In the genomic region with DNA sequence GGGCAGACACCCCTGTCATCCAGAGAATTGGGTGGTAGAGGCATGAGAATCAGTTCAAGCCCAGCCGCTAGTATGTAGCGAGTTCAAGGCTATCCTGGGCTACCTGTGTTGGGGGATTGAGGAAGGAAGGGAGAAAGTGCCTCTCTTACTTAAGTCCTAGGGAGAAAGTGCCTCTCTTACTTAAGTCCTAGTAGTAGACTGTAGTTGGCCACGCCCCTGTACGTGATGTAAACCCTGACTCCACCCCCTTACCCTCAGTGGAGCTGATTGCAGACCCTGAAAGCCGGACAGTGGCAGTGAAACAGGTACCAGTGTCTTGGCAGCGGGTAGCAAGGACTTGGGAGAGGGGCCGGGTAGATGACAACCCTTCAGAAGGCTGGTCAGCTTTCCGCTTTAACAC, we compare ENCODE assay signal across 8 mouse cellular contexts. TPM values are rescaled to one million over a fixed set of nuclear protein-coding genes. Genes with fewer than 3 reads are reported as not detected.
DNase-seq lines count a peak whose midpoint lies in the region; ATAC-seq and TF ChIP-seq lines count a peak whose summit lies in the region.

No protein-coding gene starts in this region.

- H3K4me1 ChIP-seq in bone marrow, adult 2 months (ENCODE audit: control insufficient read depth, insufficient read depth, low read length): peaks cover 4% of the 10 kb centered on the region; the same call in 1 of the 2 replicates
- peaks cover 66% of the 10 kb centered on the region for H3K4me1 ChIP-seq in limb, embryonic 15.5 days

- H3K27ac ChIP-seq in bone marrow, adult 2 months (ENCODE audit: control insufficient read depth, insufficient read depth, low read depth, low read length, poor library complexity): peak overlapping the region; percentile 88; the same call in 1 of the 2 replicates
- H3K27ac ChIP-seq in limb, embryonic 15.5 days: peak overlapping the region; percentile 95

- TF ChIP-seq POLR2A in bone marrow, adult 2 months (IDR thresholded peaks at IDR 0.05; ENCODE audit: borderline replicate concordance, control insufficient read depth, low read depth, low read length): no peak
- peak; percentile 28 for TF ChIP-seq POLR2A in myocyte (IDR thresholded peaks at IDR 0.05; ENCODE audit: insufficient read length, low read depth)

- H3K36me3 ChIP-seq in limb, embryonic 15.5 days: peaks cover 20% of the 10 kb centered on the region
- H3K36me3 ChIP-seq in myocyte (ENCODE audit: control insufficient read depth, insufficient read depth): peaks cover 5% of the 10 kb centered on the region

- peak overlapping the region; percentile 64 for H3K4me3 ChIP-seq in bone marrow, adult 2 months (replicated peaks; ENCODE audit: control insufficient read depth, low read depth, low read length)
- H3K4me3 ChIP-seq in limb, embryonic 15.5 days: peak overlapping the region; percentile 68
- H3K4me3 ChIP-seq in myocyte: peak overlapping the region; percentile 64

- peak overlapping the region; percentile 91 for H3K4me2 ChIP-seq in limb, embryonic 15.5 days
- H3K4me2 ChIP-seq in myocyte (ENCODE audit: low read depth): peak overlapping the region; percentile 84

- H3K79me2 ChIP-seq in myocyte (ENCODE audit: control insufficient read depth, insufficient read depth): peaks cover 5% of the 10 kb centered on the region

- H3K9ac ChIP-seq in limb, embryonic 15.5 days: peak overlapping the region; percentile 76; the same call in 1 of the 2 replicates

- H3K9me3 ChIP-seq in limb, embryonic 15.5 days: no peaks in the 10 kb centered on the region

- WGBS in bone marrow, adult 2 months: 19% methylated on average over 8 of the region's 8 CpGs
- WGBS in limb, embryonic 15.5 days: 28% methylated on average over 8 of the region's 8 CpGs

- DNase-seq in cerebellum, adult 9-11 months: peak; percentile 74
- no peak for DNase-seq in cerebellum, postnatal 25 days
- DNase-seq in right cerebral cortex, adult 2 months (ENCODE audit: low spot score in 2 of 2): no peak

- H3K27me3 ChIP-seq in limb, embryonic 15.5 days: no peaks in the 10 kb centered on the region
- no peaks in the 10 kb centered on the region for H3K27me3 ChIP-seq in myocyte (ENCODE audit: control insufficient read depth, insufficient read depth, insufficient read length)

- TF ChIP-seq CTCF in bone marrow, adult 2 months (IDR thresholded peaks at IDR 0.05; ENCODE audit: control insufficient read depth, insufficient read depth, low read length): no peak

- H3ac ChIP-seq in myocyte (ENCODE audit: control insufficient read depth, insufficient read length): peak overlapping the region; percentile 53

- peak; percentile 52 for ATAC-seq in granulocyte monocyte progenitor cell, adult 5-6 weeks (replicated peaks; ENCODE audit: poor library complexity, severe bottlenecking)
- ATAC-seq in limb, embryonic 15.5 days (ENCODE audit: insufficient number of reproducible peaks, low FRiP score, low TSS enrichment, low read depth): no peak
- no peak; the same call in 1 of the 2 replicates for ATAC-seq in monocyte, adult 5-6 weeks (replicated peaks; ENCODE audit: insufficient number of reproducible peaks, low FRiP score, low TSS enrichment, poor library complexity, severe bottlenecking)

TF ChIP-seq in myocyte, 11 proteins besides CTCF, POLR2A, EP300 and RAD21:
- TF ChIP-seq MYOD1 (IDR thresholded peaks at IDR 0.05; ENCODE audit: control insufficient read depth in 1 of 3, insufficient read length in 2 of 3, low read depth in 2 of 3): no peak
- no peak for TF ChIP-seq POLR2AphosphoS2 (IDR thresholded peaks at IDR 0.05; ENCODE audit: insufficient read length, low read depth)
- TF ChIP-seq E2F4 (IDR thresholded peaks at IDR 0.05; ENCODE audit: insufficient read depth): no peak
- TF ChIP-seq USF1 (IDR thresholded peaks at IDR 0.05; ENCODE audit: low read depth): no peak
- TF ChIP-seq TCF12 (IDR thresholded peaks at IDR 0.05; ENCODE audit: insufficient read depth, poor library complexity, severe bottlenecking): no peak
- TF ChIP-seq CEBPB (IDR thresholded peaks at IDR 0.05; ENCODE audit: insufficient read depth, poor library complexity, severe bottlenecking): no peak
- TF ChIP-seq SRF (IDR thresholded peaks at IDR 0.05; ENCODE audit: control insufficient read depth, insufficient read length, low read depth): no peak

RNA-seq across cellular contexts. Expression of a gene that starts 1.0 kb away (rescaled TPM):
- 97.5 and 261 TPM in 2 replicates for polyA plus RNA-seq in bone marrow, adult 2 months (2011; ENCODE audit: insufficient read depth, insufficient read length, low replicate concordance, missing spikeins)
- total RNA-seq in granulocyte monocyte progenitor cell, adult 5-6 weeks (2014; fragmentation: Nextera tagmentation): 61.3 and 65.7 TPM in 2 replicates
- total RNA-seq in granulocyte monocyte progenitor cell, adult 5-6 weeks (2017): 51.0 and 79.6 TPM in 2 replicates
- 29.7 and 29.8 TPM in 2 replicates for polyA plus RNA-seq in limb, embryonic 15.5 days (2015; fragmentation: Nextera tagmentation; extraction: Ambion mirVana)
- polyA plus RNA-seq in myocyte (2012; fragmentation: generic; extraction: Trizol): 47.9 TPM
- 68.9 to 89.5 TPM (median 71.5 TPM) in 3 replicates for total RNA-seq in monocyte, adult 5-6 weeks (2017)

RNA-seq across cellular contexts. Expression of a gene that starts 9.0 kb away (rescaled TPM):
- polyA plus RNA-seq in bone marrow, adult 2 months (2011; ENCODE audit: insufficient read depth, insufficient read length, low replicate concordance, missing spikeins): 24.5 and 49.2 TPM in 2 replicates
- total RNA-seq in granulocyte monocyte progenitor cell, adult 5-6 weeks (2014; fragmentation: Nextera tagmentation): 18.1 and 22.6 TPM in 2 replicates
- total RNA-seq in granulocyte monocyte progenitor cell, adult 5-6 weeks (2017): 15.5 and 19.3 TPM in 2 replicates
- 82.6 and 89.6 TPM in 2 replicates for polyA plus RNA-seq in limb, embryonic 15.5 days (2015; fragmentation: Nextera tagmentation; extraction: Ambion mirVana)
- 53.8 TPM for polyA plus RNA-seq in myocyte (2012; fragmentation: generic; extraction: Trizol)
- total RNA-seq in monocyte, adult 5-6 weeks (2017): 33.8 to 69.8 TPM (median 57.7 TPM) in 3 replicates

RNA-seq across cellular contexts. Expression of a gene that starts 9.1 kb away (rescaled TPM):
- 28.2 and 48.0 TPM in 2 replicates for polyA plus RNA-seq in bone marrow, adult 2 months (2011; ENCODE audit: insufficient read depth, insufficient read length, low replicate concordance, missing spikeins)
- 18.2 and 25.0 TPM in 2 replicates for total RNA-seq in granulocyte monocyte progenitor cell, adult 5-6 weeks (2014; fragmentation: Nextera tagmentation)
- total RNA-seq in granulocyte monocyte progenitor cell, adult 5-6 weeks (2017): 22.8 and 26.5 TPM in 2 replicates
- 118 and 124 TPM in 2 replicates for polyA plus RNA-seq in limb, embryonic 15.5 days (2015; fragmentation: Nextera tagmentation; extraction: Ambion mirVana)
- polyA plus RNA-seq in myocyte (2012; fragmentation: generic; extraction: Trizol): 200 TPM
- 11.6 to 33.0 TPM (median 13.0 TPM) in 3 replicates for total RNA-seq in monocyte, adult 5-6 weeks (2017)

RNA-seq across cellular contexts. Expression of a gene that starts 11.7 kb away (rescaled TPM):
- polyA plus RNA-seq in bone marrow, adult 2 months (2011; ENCODE audit: insufficient read depth, insufficient read length, low replicate concordance, missing spikeins): 51.3 and 96.4 TPM in 2 replicates
- 67.0 and 95.4 TPM in 2 replicates for total RNA-seq in granulocyte monocyte progenitor cell, adult 5-6 weeks (2014; fragmentation: Nextera tagmentation)
- total RNA-seq in granulocyte monocyte progenitor cell, adult 5-6 weeks (2017): 24.4 and 32.1 TPM in 2 replicates
- 286 and 373 TPM in 2 replicates for polyA plus RNA-seq in limb, embryonic 15.5 days (2015; fragmentation: Nextera tagmentation; extraction: Ambion mirVana)
- polyA plus RNA-seq in myocyte (2012; fragmentation: generic; extraction: Trizol): 298 TPM
- 7.2 to 11.9 TPM (median 7.4 TPM) in 3 replicates for total RNA-seq in monocyte, adult 5-6 weeks (2017)

RNA-seq across cellular contexts. Expression of a gene that starts 34.6 kb away (rescaled TPM):
- polyA plus RNA-seq in bone marrow, adult 2 months (2011; ENCODE audit: insufficient read depth, insufficient read length, low replicate concordance, missing spikeins): 14.6 and 25.4 TPM in 2 replicates
- total RNA-seq in granulocyte monocyte progenitor cell, adult 5-6 weeks (2014; fragmentation: Nextera tagmentation): 26.7 and 51.2 TPM in 2 replicates
- total RNA-seq in granulocyte monocyte progenitor cell, adult 5-6 weeks (2017): 9.2 and 15.6 TPM in 2 replicates
- 103 and 109 TPM in 2 replicates for polyA plus RNA-seq in limb, embryonic 15.5 days (2015; fragmentation: Nextera tagmentation; extraction: Ambion mirVana)
- 57.4 TPM for polyA plus RNA-seq in myocyte (2012; fragmentation: generic; extraction: Trizol)
- 8.2 to 15.1 TPM (median 8.9 TPM) in 3 replicates for total RNA-seq in monocyte, adult 5-6 weeks (2017)
